Mouse (Mus musculus): Measurements from ENCODE around the gene Slc4a8.

Slc4a8 gene

DNA sequence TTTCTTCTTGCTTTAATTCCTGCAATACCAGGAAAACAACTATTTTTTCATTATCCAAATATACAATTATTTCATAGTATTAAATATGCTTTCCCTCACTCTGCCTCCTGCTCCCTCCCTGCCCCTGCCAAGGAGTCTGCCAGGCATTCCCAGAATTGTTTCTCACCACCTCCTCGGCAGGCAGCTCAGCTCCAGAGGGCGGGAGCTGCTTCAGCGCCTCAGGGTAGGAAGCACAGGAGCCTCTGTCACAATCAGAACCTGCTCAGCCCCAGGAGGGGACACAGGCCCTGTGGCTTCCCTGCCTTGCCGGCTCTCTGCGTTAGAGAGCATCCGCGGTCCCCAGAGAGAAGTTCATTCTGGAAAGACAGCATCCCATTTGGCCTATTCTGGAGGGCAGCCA lies 71.2 kb downstream of the Slc4a8 start:
- no peak for DNase-seq

DNA sequence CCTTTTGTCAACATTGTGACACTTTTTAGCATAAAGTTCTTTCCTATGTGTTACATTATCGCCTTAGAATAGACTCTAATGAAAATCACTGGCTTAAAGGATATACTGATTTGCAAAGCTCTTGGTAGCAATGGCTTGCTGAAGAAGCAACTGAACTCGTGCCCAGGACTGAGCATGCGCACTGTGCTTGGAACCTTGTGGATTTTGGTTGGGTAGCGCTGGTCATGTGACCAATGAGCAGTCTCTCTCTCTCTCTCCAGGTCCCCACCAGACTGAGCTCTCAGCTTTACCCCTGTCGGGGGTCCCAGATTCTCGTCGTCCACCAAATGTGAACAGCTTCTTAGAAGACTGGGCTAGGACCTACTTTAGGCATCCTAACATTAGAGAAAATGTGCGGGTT lies 75.2 kb downstream of the Slc4a8 start:
- DNase-seq: no peak

GRCm38 (mm10) chr15:100838607-100839207 lies 77.2 kb downstream of the Slc4a8 start:
- peak; percentile 40 for DNase-seq

DNA sequence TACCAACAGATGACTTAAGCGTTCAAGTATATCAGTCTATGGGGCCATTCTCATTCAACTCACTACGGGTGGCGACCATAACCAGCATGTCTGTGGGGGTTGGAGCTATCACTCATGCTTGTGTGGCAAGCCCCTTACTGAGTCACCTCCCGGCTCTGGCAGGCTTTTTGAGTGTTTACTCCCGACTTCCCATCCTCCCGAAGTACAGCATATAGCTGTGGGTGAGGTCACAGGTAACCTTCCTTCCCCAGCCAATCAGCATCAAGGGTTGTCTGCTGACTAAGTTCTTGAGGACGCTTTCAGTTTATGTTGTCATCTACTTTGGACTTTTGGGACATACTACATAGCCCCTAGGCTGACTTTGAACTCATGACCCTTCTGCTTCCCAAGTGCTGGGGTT lies 82.8 kb downstream of the Slc4a8 start:
- DNase-seq: no peak

DNA sequence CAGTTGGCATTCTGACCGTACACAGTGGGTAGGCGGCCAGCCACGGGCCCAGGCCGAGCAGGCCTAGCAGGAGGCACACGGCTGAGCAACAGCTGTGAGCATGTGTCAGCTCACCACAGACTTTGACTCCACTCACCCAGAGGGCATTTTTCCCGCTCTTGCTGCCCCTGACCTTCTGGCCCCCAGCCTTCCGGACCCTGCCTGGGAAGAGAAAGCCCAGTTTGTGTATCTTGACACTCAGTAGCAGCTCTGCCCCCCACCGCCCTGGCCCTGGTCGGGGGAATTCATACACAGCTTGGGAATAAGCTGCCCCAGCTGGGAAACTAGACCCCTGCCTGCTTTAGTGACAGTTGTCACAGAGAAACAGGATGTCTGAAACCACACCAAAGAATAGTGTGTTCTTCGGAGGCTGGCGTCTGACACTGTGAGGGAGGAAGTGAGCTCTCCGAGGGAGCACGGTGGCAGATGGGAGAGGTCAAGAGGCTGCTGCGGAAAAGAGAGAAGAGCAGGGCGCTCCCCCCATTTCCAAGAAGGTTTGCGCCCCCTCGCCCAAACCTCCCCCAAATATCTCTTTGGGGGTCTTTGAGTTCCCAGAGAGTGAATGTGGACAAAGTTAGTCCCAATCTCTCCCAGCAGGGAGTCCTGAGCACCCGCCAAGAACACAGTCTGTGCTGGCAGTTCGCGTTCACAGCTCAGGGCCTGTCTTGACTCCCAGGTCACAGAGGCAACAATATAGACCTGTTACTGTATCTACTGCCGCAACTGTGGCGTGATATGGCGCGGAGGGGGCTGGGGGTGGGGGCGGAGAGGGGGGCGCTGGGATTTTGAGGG lies 83.7 kb downstream of the Slc4a8 start:
- peak; percentile 19 for DNase-seq

DNA sequence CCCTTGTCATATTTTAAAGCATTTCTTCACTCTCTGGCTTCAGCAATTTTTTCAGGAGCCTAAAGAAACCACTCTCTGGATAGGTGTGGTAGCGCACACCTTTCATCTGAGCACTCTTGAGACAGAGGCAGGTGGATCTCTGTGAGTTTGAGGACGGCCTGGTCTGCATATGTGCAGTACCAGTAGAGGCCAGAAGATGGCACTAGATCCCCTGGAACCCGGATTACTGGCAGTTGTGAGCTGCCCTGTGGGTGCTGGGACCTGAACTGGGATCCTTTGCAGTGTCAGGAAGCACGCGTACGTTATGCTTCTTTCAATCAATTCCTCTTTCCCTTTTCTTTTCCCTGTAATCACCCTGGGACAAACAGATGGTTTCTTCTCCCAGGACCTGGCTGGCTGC lies 85.6 kb downstream of the Slc4a8 start:
- no peak for DNase-seq

DNA sequence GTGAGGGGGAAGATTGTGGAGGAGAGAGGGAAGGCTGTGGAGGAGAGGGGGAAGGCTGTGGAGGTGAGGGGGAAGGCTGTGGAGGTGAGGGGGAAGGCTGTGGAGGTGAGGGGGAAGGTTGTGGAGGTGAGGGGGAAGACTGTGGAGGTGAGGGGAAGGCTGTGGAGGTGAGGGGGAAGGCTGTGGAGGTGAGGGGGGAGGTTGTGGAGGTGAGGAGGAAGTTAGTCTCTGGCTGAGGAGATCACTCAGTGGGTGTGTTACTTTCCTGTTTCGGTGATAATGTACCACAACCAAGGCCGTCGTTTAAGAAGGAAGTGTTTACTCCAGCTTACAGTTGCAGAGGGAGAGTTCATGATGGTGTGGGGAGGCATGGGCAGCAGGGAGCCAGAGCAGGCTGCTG lies 96.0 kb downstream of the Slc4a8 start:
- no peak for DNase-seq

DNA sequence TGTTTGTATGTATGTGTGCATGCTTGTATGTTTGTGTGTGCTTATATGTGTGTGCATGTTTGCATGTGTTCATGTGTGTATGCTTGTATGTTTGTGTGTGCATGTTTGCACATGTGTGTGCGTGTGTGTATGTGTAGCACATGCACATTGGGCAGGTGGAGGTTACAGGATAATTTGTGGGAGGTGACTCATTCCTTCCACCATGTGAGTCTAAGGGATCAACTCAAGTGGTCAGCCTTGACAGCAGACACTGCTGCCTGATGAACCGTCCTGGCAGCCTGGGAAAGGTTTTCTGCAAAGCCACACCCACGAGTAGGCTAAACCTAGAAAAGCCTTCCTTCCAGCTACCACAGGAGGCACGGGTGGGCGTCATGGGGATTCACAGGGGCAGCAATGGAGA lies 99.3 kb downstream of the Slc4a8 start:
- no peak for DNase-seq

DNA sequence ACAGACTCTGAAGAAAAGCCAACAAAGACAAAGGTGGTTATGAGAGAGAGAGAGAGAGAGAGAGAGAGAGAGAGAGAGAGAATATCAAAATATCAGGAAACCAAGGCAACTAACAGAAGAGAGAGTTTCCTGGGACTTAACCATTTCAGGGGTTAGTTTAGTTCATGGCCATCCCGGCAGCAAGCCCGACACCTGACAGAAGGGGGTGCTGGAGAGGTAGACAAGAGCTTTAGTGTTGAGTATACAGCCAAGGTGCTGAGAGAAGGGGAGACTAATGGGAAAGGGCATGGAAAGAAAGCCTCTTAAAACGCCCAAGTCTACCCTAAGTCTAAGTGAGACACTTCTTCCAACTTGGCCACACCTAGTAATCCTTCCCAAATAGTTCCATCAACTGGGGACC lies 104.0 kb downstream of the Slc4a8 start:
- no peak for DNase-seq

DNA sequence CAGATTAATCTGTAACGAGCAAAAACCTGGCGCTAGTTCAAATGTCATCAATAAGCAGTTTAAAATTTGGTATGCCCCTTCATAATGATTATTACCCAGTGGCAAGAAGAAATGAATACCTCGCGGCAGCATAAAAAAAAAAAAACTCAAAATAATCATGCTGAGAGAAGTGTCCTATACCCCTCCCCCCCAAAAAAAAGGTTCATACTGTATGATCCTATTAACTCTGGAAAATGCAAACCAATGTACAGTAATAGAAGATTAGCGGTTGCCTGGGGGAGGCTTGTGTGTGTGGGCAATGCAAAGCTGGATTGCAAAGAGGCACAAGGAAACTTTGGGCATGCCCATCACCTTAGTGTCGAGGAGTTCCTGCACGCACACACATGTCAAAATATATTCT lies 108.0 kb downstream of the Slc4a8 start, which contains the start of gene Scn8a:
Gene Scn8a, plus strand, starts transcription at position 301 of the 400 bp plus-strand sequence.
- DNase-seq: no peak

DNA sequence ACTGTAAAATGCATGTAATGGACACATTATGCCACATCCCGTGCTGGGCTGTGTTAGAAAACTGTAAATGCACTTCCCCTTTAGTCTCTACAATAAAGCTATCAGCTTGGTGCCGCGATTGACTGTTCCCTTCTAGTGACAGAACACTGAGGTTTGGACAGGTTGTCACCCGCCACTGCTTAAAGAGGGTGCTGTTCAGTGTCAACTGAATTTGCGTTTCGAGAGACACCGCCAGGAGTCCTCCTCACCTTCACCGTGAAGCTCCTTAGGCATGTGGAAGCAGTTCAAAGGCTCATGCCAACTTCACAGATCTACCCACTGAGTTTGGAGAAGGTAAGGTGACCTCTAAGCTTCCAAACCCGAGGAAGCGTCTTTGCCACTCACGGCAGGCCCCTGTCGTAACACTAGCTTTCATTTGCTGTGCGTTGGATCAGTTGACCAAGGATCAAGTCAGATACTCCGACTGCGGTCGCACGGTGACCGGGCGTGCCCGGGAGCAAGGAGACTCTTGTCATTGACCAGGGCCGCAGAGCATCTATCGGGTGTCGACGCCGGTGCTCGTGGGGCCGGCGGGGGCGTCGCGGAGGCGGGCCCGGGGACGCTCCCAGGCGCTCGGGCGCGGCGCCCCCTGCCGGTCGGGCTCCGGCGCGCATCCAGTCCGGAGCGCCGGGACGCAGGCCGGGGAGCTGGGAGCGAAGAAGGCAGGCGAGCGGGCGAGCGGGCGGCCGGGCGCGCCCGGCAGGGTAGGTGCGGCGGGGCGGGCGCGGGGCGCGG lies 108.6 kb downstream of the Slc4a8 start:
- DNase-seq: peak; percentile 51

GRCm38 (mm10) chr15:100870775-100871106 lies 109.2 kb downstream of the Slc4a8 start:
- peak; percentile 23 for DNase-seq

- DNase-seq: no peak
Measured at GRCm38 (mm10) chr15:100871107-100872011, 109.8 kb downstream of the Slc4a8 start.

DNA sequence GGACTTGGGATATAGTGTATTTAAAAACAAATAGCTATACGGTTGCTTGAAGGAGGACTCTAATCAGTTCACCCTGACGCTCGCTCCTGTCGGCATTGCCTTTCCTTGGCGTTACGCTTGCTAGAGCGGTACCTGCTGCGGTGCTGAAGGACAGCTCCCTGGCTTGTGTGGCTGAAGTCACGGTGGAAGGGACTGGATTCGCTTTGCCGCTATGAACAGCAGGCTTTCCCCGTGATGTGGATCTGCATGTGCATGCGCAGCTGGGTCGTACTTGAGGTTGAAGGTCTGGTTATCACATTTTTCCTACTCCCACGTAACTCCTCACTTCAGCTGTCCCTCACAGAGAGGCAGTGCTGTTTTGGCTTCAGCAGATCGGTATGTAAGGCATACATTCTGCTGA lies 111.6 kb downstream of the Slc4a8 start:
- DNase-seq: peak; percentile 70
